In genomic region chr5:114902413-114902812, GRCm38 (mm10) we compare ENCODE assay signal across 9 mouse cellular contexts. TPM values are rescaled to one million over a fixed set of nuclear protein-coding genes. Genes with fewer than 3 reads are reported as not detected.
DNase-seq lines count a peak whose midpoint lies in the region; ATAC-seq and TF ChIP-seq lines count a peak whose summit lies in the region.
"Had no signal": no experiment of that assay in that cellular context is flagged by ENCODE, and none has a peak within 500 bp of the region (broad histone marks: within the 10 kb centered on the region; RNA-seq: fewer than 3 reads in every experiment).

No protein-coding gene starts in this region.

- H3K4me1 ChIP-seq in embryonic facial prominence, embryonic 14.5 days (ENCODE audit: control insufficient read depth, insufficient read depth, low read length) = peaks cover 3% of the 10 kb centered on the region; the same call in 1 of the 2 replicates

- WGBS in embryonic facial prominence, embryonic 14.5 days = 27% methylated on average over 1 of the region's 1 CpGs

- H3K36me3 ChIP-seq in embryonic facial prominence, embryonic 14.5 days (ENCODE audit: control insufficient read depth, insufficient read depth, low read length) = no peaks in the 10 kb centered on the region

- no peak overlapping the region for H3K4me2 ChIP-seq in embryonic facial prominence, embryonic 14.5 days (ENCODE audit: low read depth, low read length)

- no peak overlapping the region for H3K27ac ChIP-seq in layer of hippocampus, adult 2 months
- no peak overlapping the region for H3K27ac ChIP-seq in embryonic facial prominence, embryonic 14.5 days (replicated peaks; ENCODE audit: low read depth, low read length)

- H3K4me3 ChIP-seq in layer of hippocampus, adult 2 months = no peak overlapping the region
- H3K4me3 ChIP-seq in embryonic facial prominence, embryonic 14.5 days (ENCODE audit: low read depth, low read length) = no peak overlapping the region

- no peaks in the 10 kb centered on the region for H3K9me3 ChIP-seq in embryonic facial prominence, embryonic 14.5 days (ENCODE audit: control insufficient read depth, low read length)

- DNase-seq in adrenal gland, adult 18-20 months (ENCODE audit: low spot score in 2 of 2) = peak; percentile 35 to 59
- no peak for DNase-seq in adrenal gland, postnatal 4 days (ENCODE audit: low spot score in 2 of 2)
- peak in 1 of 2 experiments; percentile 25 for DNase-seq in layer of hippocampus, adult 2 months (ENCODE audit: low spot score in 2 of 2)
- no peak for DNase-seq in layer of hippocampus, adult 9-10 months (ENCODE audit: low spot score)
- peak; percentile 50 for DNase-seq in Muller cell, postnatal 12 days (ENCODE audit: inconsistent ontology term)
- peak; percentile 51 for DNase-seq in embryonic facial prominence, embryonic 14.5 days (ENCODE audit: low spot score)

- H3K27me3 ChIP-seq in embryonic facial prominence, embryonic 14.5 days (replicated peaks; ENCODE audit: control insufficient read depth, insufficient read depth, low read length) = no peaks in the 10 kb centered on the region

- peak; percentile 79 for TF ChIP-seq CTCF in layer of hippocampus, adult 2 months (conservative IDR thresholded peaks at IDR 0.05)

- H3K9ac ChIP-seq in embryonic facial prominence, embryonic 14.5 days (ENCODE audit: low read depth, low read length) = no peak overlapping the region

- no peak for ATAC-seq in embryonic facial prominence, embryonic 14.5 days (ENCODE audit: low read depth)
- ATAC-seq in megakaryocyte, adult 5-6 weeks (ENCODE audit: poor library complexity, severe bottlenecking) = peak; percentile 89
- no peak for ATAC-seq in frontal cortex, adult (ENCODE audit: low TSS enrichment)

RNA-seq across cellular contexts. Expression of gene Oasl2, which starts 5.7 kb away (rescaled TPM):
- total RNA-seq in adrenal gland, adult 18-20 months (2021) = 10 to 100 TPM in 1 of 2 experiments, 1 to 10 TPM in 1; 9.9 to 10.4 TPM
- total RNA-seq in adrenal gland, postnatal 4 days (2021) = 10 to 100 TPM in 1 of 2 experiments, 1 to 10 TPM in 1; 9.9 to 12.2 TPM
- 1 to 10 TPM; 2.2 to 2.9 TPM for total RNA-seq in layer of hippocampus, adult 2 months (2021)
- 3.5 and 5.0 TPM in 2 replicates for polyA plus RNA-seq in embryonic facial prominence, embryonic 14.5 days (2014; fragmentation: Nextera tagmentation; extraction: Ambion mirVana)
- total RNA-seq in megakaryocyte, adult 5-6 weeks (2015) = 55.8 and 59.4 TPM in 2 replicates
- total RNA-seq in megakaryocyte, adult 5-6 weeks (2017) = 32.3 TPM in 2 replicates

RNA-seq across cellular contexts. Expression of gene Oasl1, which starts 20.6 kb away (rescaled TPM):
- 1 to 10 TPM in 1 of 2 experiments, under 1 TPM in 1; 0.74 to 1.2 TPM for total RNA-seq in adrenal gland, adult 18-20 months (2021)
- total RNA-seq in adrenal gland, postnatal 4 days (2021) = 1 to 10 TPM; 1.0 to 1.2 TPM
- total RNA-seq in layer of hippocampus, adult 2 months (2021) = not detected
- polyA plus RNA-seq in embryonic facial prominence, embryonic 14.5 days (2014; fragmentation: Nextera tagmentation; extraction: Ambion mirVana) = 0.56 and 0.85 TPM in 2 replicates
- 4.3 and 9.3 TPM in 2 replicates for total RNA-seq in megakaryocyte, adult 5-6 weeks (2015)
- 1.3 and 2.4 TPM in 2 replicates for total RNA-seq in megakaryocyte, adult 5-6 weeks (2017)

RNA-seq across cellular contexts. Expression of gene 2210016L21Rik, which starts 39.5 kb away (rescaled TPM):
- total RNA-seq in adrenal gland, adult 18-20 months (2021) = 10 to 100 TPM; 36.7 to 39.0 TPM
- 10 to 100 TPM; 50.7 to 59.0 TPM for total RNA-seq in adrenal gland, postnatal 4 days (2021)
- total RNA-seq in layer of hippocampus, adult 2 months (2021) = 100 to 1,000 TPM; 184 to 196 TPM
- 46.8 and 63.2 TPM in 2 replicates for polyA plus RNA-seq in embryonic facial prominence, embryonic 14.5 days (2014; fragmentation: Nextera tagmentation; extraction: Ambion mirVana)
- 6.3 and 10.3 TPM in 2 replicates for total RNA-seq in megakaryocyte, adult 5-6 weeks (2015)
- total RNA-seq in megakaryocyte, adult 5-6 weeks (2017) = 7.3 and 8.1 TPM in 2 replicates

RNA-seq across cellular contexts. Expression of gene Gm9936, which starts 43.9 kb away (rescaled TPM):
- not detected for total RNA-seq in adrenal gland, adult 18-20 months (2021)
- under 1 TPM; 0.14 to 0.17 TPM for total RNA-seq in adrenal gland, postnatal 4 days (2021)
- under 1 TPM; 0.51 to 0.59 TPM for total RNA-seq in layer of hippocampus, adult 2 months (2021)
- 0.22 and 0.31 TPM in 2 replicates for polyA plus RNA-seq in embryonic facial prominence, embryonic 14.5 days (2014; fragmentation: Nextera tagmentation; extraction: Ambion mirVana)
- not detected in 2 replicates for total RNA-seq in megakaryocyte, adult 5-6 weeks (2015)
- not detected in 2 replicates for total RNA-seq in megakaryocyte, adult 5-6 weeks (2017)
- polyA plus RNA-seq: heart, embryonic 14.5 days had no signal

RNA-seq across cellular contexts. Expression of gene 4930519G04Rik, which starts 48.9 kb away (rescaled TPM):
- total RNA-seq in adrenal gland, adult 18-20 months (2021) = not detected
- total RNA-seq in adrenal gland, postnatal 4 days (2021) = not detected
- total RNA-seq in layer of hippocampus, adult 2 months (2021) = not detected
- not detected in 2 replicates for polyA plus RNA-seq in embryonic facial prominence, embryonic 14.5 days (2014; fragmentation: Nextera tagmentation; extraction: Ambion mirVana)
- total RNA-seq in megakaryocyte, adult 5-6 weeks (2015) = 0.16 and 0.30 TPM in 2 replicates
- 0.24 and 0.84 TPM in 2 replicates for total RNA-seq in megakaryocyte, adult 5-6 weeks (2017)
- polyA plus RNA-seq: heart, embryonic 14.5 days had no signal

Comparison
In these comparisons a context has a peak if more than half of its experiments do, and no peak if none do; other contexts are left out.
1. DNase-seq: peak in adrenal gland, adult 18-20 months (2 of 2), Muller cell, postnatal 12 days (single experiment) and embryonic facial prominence, embryonic 14.5 days (single experiment); none in adrenal gland, postnatal 4 days (0 of 2) and layer of hippocampus, adult 9-10 months (single experiment).